Mouse (Mus musculus) adrenal gland, adult 8-10 months (tissue): ENCODE measurements around the gene Uvrag. TPM values are rescaled to one million over a fixed set of nuclear protein-coding genes. Genes with fewer than 3 reads are reported as not detected.

Source experiments
- DNase-seq: peaks from one replicate; pipeline ENCODE4 v3.0.0; 2022
- total RNA-seq, 4 experiments: library from RNA; stranded (reverse); gene quantifications; 2 replicates each; pipeline ENCODE4 v1.2.4; 2022

The Uvrag gene
- total RNA-seq, 4 experiments from 2014 or later: 32.5 to 46.9 (median 40.3) TPM

DNA sequence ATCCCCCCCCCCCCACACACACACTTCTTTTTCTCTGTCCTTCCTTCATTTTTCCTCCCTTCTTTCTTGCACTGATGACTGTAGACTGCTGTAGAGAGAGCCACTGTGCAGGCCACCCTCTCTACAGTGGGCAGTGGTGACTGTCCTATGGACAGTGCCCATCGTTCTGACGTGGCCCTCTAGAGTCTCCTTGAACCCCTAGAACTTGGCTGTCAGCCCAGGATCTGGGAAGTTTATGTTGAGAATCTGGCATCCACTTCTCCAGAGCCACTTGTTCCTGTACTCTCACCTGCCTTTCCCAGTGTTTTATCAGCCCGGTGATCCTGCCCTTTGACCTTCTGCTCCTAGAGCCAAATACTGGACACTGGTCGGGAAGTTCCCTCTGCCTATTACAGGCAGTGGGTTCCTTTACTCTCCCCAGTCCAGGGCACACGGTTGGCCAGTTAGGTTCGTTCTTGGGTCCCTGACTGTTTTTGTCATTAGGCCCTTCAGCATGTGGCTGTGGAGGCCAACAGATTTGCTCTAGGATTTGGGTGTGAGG, 266.5 kb downstream of the Uvrag start:
- DNase-seq: peak; percentile 54

DNA sequence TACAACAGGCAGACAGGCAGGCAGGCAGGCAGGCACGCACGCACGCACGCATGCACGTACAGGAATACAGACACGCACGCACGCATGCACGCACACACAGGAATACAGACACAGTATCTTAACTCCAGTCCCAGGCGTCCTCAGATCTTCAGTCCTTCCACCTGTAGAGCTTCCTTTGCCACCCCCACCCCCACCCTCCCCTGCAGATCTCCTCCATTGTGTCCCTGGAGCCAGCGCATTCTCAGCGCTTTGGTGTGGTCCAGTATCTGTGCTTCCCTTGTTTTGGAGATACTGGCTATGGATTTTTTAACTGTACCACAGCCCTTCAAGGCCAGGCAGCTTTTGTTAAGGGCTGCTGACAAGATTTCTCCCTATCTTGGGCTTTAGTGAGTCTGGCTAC, 267.6 kb downstream of the Uvrag start:
- DNase-seq: no peak

DNA sequence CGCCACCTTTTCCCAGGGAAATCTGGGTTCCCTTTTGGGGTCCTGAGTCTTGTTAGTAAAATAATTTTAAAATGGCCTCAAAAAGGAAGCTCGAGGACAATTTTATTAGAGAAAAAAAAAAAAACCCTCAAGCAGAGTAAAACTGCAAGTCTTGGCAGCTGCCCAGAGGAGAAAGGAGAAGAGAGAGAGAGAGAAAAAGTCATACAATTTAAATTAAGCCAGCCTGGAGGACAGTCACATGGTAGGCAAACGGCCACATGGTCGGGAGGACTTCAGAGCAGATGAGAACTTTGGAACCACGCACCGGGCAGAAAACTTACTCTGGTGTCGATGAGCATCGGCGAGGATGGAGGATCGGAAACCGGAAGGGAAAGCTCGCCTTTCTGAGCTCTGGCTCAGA, 269.1 kb downstream of the Uvrag start:
- DNase-seq: no peak

DNA sequence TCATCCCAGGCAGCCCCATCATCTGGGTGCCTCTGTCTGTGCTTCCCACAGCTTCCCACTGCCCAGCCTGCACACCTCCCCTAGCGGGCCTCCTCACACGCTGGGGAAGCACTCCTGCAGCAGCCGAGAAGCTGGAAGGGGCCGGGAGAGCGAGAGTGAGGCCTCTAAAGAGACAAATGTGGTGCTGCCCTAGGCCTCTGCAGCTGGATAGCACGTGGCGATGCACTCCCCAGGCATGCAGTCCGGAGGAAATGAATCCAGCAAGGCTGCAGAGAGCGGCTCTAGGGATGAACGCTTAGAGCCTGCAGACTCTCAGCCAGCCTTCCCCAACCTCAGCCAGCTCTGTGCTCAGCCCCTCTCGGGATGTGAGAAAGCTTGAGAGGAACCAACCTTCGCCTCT, 270.1 kb downstream of the Uvrag start:
- DNase-seq: no peak

DNA sequence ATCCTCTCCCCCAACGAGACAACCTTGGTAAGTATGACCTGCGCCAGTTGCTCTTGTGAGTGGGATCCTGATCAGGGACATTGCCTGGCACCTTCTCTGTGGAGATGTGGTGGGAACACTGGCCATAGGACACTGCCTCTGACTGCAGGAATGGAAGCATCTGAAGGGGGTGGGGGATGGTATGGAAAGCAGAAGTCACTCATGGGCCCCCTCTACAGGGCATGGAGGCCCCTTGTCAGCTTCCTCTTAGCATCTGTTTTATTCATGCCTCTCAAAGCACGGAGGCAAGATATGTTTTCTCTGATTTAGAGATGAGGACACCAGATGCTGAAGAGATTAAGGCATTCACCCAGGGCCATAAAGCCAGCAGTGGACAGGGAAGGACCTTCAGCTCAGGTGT, 271.9 kb downstream of the Uvrag start:
- DNase-seq: no peak

DNA sequence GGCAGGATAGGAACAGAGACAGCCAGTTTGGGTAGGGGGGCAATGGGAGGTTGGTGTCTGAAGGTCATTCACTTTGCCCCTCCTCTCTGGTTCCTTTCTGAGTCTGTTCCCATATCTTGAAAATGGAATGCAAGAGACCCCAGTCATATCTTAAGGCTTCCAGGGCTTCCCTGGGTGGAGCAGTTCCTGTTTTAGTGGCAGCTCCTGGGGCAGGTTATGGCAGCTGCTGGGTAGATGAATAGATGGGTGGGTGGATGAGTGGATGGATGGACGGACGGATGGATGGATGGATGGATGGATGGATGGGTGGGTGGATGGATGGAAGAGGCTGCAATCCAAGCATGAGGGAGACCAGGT, 273.2 kb downstream of the Uvrag start:
- no peak for DNase-seq

DNA sequence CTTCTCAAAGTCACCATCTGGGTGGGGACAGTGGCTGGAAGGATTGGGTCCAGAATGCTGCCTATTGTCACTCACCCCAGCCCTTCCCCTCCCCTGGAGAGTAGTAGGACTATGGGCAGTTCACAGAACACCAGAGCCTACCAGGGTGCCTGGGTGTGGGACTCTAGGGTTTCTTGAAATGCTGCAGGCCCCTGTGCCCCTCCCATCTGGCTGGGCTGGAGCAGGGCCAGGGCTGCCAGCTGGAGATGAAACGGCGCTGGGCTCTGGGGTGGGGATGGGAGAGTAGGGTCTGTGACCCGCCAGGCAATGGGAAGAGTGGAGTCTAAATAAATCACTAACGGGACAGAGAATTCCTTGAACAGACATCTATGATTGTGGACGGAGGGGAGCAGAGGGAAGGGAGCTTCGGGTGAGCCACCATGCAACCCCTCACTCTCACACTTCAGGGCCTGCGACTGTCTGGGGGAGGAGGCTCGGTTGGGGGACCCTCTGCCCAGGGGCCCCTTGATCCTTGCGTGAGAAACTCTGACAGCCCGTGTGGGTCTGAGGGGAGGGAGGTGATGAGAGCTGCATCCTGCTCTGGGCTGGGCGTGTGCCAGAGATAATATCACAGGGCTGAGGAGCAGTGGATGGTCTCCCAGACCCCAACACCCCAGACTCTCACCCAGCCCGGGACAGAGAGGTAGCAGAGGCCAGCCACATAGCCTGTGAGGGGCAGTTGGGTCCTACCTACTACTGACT, 273.7 kb downstream of the Uvrag start:
- no peak for DNase-seq

DNA sequence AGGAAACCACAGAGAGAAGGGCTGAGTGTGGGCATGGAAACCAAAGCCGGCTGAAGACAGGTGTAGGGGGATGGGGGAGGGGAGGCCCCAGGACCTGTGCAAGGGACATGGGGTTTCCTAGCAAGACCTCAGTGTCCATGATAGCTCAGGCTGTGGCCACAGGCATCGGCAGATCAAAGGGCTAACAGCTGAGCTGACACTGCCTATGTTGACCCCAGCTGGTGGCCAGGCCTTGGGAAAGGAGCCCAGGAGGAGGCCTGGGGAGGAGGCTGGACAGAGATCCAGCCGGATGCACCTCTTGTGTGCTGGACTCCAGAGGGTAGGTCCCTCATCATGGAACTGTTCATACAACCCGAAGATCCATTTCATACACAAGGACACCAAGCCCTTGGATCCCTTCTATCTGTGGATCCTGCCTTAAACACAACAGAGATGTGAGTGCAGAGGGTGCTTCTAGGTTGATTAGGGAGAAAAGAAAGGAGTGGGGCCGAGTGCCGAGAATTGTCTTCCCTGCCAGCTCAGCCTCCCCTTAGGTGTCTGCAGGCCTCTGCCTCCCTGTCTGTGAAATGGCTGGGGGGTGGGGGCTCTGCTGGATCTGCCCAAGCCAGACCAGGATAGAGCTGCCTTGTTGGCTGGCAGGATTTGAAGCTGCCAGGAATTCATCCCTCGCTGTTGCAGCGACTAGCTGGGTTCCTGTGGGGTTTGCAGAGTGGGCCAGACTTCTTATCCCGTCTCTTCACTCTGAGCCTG, 276.8 kb downstream of the Uvrag start:
- peak; percentile 20 for DNase-seq

DNA sequence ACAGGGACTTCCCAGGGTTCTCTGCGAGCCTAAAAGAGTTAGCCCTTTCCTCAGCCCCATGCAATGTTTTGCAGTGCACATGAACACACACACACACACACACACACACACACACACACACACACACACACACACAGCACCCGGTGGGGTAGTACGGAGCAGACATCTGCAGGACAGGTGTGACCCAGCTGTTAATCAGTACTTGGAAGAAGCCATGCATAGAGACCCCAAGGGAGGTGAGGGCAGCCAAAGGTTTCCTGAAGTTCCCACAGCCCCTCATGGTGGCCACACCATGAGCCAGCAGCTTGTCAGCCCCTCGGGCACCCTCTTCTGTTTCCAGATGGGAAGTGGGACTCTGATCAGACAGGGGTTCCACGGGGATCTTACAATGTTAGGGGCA, 277.9 kb downstream of the Uvrag start:
- DNase-seq: no peak

DNA sequence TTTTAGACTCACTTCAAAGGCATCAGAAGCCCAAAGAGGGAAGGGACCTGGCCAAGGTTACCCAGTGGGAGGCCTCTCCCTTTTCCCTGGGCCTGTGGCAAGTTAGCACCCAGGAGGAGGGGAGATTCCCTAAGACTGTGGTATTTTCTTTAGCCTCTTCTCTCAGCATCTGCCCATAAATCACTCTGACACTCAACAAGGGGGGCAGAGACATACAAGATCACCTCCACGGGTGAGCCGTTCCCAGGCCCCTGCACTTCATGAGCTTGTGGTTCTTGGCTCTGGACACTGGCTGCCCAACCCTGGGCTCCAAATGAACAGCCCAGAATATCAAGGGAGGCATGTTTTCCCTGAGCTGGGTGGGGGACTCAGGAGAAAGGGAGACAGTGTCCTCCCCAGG, 279.9 kb downstream of the Uvrag start:
- no peak for DNase-seq

DNA sequence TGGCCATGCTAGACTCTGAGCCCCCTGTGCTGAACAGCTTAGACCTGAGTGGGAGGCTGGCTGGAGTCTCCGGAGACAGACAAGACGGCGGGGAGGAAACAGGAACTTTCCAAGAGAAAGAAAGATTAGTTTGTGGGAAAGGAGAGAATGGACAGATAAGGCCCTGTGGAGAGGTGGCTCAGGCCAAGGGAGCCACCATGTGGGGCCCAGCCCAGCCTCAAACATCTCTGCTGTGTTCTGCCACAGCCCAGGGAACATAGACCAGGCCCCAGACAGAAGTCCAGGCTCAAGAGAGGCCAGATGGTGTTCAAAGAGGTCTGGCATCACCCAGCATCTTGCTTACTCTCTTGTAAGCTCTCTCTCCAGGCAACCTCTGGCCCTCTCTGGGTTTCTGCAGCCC, 283.8 kb downstream of the Uvrag start:
- no peak for DNase-seq

DNA sequence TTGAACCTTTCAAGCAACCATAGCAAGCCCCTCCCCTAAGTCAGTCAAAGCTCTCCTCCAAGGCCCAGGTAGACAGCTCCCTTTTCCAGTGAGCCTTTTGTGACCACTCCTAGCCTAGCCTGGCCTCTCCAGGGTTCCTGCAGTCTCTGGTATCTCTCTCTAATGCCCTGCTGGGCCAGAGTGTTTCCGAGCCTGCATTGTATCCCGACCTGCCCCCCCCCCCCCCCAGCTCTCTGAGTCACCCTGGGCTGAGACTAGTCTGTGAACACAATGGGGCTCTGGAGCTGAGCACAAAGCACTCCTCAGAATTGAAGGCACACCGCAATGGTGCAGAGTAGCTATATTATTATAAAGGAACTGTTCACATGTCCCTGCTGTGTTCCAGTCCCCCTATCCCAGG, 284.8 kb downstream of the Uvrag start:
- DNase-seq: no peak

DNA sequence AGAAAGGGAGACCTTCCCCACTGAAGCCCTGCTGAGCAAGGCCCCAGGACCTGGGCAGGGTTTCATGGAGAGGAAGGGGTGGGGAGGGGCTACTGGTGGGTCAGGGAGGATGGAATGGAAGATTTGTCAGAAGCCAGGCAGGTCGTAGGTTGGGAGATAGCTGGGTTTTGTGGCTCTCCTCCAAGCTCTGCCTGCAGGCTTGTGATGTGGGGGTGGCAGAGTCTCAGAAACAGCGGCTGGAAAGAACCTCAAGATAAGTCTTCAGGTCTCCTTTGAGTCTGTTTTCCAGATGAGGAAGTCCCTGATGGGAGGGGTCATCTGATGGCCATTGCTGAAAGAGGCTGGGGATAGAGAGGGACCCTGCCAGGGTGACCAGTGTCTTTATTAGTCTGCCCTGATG, 285.6 kb downstream of the Uvrag start:
- DNase-seq: no peak

DNA sequence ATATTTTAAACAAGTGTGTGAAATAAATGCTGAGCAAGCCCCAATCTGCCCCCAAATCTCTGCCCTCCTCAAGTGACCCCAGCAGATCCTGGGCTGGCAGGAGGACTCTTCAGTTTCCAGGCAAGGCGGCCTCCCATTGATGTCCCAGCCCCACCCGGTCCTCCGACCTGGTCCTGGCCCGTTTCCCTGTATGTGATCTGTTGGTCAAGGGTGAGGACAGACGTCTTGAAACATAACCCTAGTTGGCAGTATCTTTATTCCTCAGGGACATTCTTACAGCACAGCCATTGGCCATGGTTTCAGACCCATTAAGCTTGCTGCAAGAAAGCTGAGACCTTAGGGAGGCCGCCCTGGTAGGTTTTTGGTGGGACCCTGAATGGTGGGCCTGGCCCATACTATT, 287.1 kb downstream of the Uvrag start:
- DNase-seq: no peak

DNA sequence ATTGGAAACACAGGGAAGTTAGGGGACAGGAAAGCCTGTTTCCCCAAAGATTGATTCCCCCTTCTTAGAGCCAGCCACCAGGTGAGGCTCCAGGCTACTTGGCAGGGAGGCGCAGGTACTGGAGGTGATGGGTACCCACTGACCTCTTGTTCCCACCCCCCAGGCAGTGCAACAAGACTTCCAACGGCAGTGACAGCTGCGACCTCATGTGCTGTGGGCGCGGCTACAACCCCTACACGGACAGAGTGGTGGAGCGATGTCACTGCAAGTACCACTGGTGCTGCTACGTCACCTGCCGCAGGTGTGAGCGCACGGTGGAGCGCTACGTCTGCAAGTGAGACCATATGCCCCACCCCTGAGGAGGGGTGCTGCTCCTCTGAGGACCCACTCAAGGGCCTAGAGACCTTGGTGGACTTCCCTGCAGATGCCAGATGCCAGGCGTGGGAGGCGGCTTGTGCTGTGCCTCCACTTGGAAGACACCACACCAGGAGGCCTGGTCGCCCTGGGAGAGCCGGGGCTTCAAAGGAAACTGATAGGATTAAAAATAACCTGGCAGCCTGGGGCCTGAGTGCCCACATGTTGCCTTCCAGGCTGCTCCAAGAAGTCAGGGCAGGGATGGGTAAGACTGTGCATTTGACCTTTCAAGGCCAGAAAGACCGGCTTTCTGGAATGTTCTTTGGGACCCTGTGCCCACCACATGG, 287.8 kb downstream of the Uvrag start:
- no peak for DNase-seq

DNA sequence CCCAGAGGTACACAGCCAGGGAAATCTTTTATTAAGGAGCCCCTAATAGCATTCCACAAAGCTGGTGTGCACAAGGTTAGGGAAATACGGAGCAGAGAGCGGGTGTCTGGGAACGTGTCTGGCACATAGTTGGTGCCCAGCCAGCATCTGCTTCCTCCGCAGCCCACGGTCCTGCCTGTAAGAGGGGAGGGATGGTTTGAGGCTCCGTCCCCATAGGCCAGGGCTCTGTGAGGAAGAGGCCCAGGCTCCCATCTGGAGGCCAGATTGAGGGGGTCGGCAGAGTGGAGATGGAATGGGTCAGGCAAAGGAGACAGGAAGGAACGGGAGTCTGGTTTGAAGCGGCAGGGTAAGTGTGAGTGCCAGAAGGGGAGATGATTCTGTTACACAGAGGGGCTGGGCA, 289.7 kb downstream of the Uvrag start:
- no peak for DNase-seq

DNA sequence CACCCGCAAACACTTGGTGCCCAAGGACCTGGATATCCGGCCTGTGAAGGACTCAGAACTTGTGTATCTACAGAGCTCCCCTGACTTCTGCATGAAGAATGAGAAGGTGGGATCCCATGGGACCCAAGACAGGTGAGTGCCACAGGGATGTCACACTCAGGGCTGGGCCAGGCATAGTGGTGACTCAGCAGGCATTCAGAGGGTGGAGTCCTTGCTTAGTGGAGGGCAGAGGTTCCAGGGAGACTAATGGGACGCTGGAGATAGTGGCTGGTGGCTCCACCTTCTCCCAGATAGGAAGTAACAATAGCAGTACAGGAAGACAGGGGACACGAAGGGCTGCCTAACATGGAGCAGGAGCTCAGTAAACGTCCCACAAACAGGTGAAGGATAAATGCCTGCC, 290.6 kb downstream of the Uvrag start:
- no peak for DNase-seq

DNA sequence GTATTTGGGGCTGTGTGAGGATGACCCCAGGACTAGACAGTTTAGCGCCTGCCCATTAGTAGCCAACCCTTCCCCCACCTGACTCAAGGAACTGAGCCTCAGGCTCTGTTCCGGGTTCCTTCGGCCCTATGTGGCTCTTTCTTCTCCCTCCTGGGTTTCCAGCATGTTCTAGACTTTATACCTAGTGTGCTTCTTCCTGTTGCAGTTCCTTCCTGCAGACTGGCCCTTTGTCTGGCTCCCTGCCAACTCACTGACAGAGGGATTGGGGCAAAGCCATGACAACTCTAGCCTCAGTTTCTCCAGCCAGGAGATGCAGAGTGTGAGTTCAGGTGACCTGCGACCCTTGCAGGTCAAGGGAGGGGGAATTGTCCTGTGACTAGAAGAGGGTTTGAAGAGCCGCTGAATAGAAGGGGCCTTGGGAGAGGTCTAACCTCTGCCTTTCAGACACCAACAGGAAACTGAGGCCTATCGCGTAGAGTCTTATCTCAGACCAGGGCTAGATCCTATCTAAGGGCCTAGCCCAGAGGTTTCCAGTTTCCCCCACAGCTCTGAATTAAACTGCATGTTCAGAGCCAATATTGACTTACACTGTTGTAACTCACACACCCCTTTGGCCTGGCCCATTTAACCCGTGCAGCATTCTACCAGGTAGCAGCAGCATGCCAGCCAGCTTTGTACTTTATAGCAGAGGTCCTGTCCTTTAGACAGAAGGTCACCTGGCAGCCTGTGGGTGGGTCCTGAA, 291.9 kb downstream of the Uvrag start:
- DNase-seq: no peak

DNA sequence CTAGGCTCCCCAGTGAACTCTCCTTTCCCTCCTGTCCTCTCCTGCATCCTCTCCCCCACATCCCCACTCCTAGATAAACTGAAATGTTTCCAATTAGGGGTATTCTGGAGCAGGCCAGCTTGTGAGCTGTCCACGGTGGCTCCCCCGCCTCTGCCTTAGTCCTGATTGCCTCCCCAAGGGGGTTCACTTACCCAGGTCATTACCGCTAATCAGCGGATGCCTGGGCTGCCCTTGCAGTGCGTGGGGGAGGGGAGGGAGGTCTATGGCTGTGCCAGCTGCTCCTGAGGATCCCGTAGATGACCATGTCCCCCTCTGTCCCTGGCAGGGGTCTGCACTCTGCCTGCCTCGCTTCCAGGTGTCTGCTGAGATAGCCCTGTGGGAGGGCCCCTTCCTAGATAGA, 297.3 kb downstream of the Uvrag start:
- no peak for DNase-seq

DNA sequence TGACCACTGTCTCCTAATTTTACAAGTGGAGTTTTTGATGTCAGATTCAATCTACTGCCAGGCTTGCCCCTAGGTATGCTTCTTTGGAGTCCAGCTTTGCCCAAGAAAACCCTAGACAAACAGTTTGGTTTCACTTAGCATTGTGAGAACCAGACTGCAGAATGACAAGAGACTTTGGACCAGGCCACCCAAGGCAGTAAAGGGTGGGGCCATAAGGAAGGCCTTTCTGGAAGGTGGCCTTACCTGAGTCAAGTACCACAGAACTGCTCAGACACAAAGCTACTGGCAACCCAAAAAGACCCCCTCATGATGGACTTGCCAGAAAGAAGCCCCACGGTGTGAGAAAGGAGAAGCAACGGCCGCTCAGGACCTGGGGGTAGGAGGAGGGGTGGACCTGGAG, 297.9 kb downstream of the Uvrag start:
- no peak for DNase-seq

DNA sequence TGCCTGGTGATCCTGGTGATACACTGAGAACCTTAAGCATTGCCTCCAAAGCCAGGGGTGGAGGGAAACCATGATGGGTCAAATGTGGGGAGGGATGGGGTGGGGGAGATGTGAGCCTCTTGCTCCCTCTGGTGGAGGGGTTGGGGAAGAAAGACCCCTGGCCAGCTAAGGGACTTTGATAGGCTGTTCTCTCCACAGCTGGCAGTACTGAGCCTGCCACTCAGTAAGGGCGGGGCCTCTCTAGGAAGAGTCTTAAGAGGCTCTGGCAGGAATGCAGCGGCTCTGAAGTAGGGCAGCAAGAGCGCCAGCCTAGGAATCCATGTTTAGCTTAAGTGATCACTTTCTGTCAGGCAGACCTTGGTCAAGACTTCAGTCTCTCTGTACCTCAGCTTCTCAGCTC, 299.1 kb downstream of the Uvrag start:
- DNase-seq: no peak

DNA sequence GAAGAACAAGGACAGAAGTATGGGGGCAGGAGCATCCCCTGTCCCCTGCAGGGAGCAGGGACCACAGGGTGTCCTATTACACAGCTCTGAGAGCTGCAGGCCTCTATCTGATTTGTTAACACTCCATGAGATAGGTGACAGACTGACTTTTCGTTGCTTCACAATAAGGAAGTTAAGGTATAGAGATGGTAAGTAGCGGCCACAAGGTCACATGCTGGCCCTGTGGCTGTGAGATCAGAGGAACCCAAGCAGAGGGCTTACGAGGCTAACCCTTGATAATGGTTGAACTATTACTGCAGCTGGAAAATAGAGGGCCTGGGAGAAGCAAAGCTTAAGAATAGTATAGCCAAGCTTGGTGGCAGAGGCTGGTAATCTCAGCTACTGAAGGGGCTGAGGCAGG, 300.2 kb downstream of the Uvrag start:
- no peak for DNase-seq

DNA sequence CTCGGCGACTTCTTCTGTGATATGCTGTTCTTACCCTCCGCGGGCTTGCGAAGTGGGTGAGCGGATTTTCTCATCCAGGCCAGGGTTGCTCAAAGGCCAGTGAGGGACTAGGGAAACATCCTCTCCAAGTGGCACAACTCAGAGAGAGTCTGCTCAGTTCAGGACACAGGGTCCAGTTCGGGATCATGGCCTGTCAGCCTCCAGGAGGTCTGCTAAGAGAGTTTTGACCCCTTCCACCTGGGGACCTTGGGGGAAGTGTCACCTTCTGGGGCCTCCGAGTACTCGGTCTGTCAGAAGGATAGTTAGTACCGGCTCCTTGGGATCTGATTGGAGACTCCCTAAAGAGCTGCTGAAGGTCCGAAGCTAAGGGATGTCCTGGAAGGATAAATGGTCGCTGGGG, 301.6 kb downstream of the Uvrag start:
- DNase-seq: no peak
